Mouse (Mus musculus): ENCODE data around the gene Epha6.

The Epha6 gene

GRCm38 (mm10) chr16:60605061-60605831, at the start of gene Epha6:
Gene Epha6, minus strand, starts transcription at chr16:60605531.
- peak; percentile 9 for DNase-seq (ENCODE audit: low spot score)

DNA sequence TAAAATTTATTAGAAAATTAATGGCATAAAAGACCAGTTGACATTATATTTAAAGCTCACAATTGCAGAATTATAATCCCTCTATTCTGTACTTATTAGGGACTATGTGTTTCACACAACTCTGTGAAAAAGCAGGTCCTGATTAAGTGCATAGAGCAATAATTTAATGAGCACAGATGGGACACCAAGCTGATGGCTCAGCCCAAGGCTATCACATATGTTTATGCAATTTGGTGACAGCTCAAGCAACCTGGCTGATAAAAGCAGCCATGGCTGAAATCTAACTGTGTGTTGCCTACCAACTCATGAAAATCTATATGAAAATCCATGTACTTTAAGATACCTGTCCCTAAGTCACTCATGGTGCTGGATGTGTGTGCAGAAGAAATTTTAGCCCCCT, 46.4 kb upstream of the Epha6 start:
- DNase-seq (ENCODE audit: low spot score) = no peak

DNA sequence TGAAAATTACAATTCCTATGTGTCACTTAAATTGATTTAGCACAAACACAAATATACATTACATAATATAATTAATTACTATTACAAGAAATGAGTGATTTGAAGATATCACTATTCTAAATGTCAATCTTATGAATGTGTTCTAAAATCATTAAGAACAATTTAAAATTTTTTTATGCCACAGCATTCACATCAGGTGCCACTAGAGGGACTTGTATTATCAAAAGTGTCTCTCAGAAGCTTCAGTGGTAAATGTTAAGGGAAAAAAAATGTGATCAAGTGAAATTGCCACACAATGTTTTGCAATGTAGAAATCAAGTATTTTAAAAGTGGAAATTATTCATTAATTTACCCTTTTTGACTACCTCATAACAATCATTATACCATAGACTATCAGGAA, 22.8 kb upstream of the Epha6 start:
- no peak for DNase-seq (ENCODE audit: low spot score)

- DNase-seq (ENCODE audit: low spot score) = peak; percentile 18
Observed at GRCm38 (mm10) chr16:60605832-60606583, 677 bp upstream of the Epha6 start.

- no peak for DNase-seq (ENCODE audit: low spot score)
Observed at GRCm38 (mm10) chr16:60604613-60605012, 718 bp downstream of the Epha6 start.

DNA sequence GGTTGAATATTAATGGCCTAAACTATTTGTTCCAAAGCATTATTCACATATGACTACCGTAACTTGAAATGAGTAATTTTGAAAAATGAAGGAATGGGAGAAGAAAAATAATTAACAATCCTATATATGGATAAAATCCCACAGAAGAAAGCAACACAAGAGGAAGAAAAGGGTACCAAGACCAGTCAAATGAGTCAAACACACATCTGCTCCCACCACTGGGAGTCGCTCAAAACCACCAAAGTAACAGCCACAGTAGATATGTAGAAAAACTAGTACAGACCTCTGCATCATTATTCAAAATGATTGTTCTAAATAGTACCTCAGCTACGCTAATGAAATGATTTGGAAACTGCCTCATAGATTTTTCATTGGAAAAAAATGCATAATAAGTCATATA, 20.0 kb downstream of the Epha6 start:
- no peak for DNase-seq (ENCODE audit: low spot score)

GRCm38 (mm10) chr16:60584695-60585094, 20.6 kb downstream of the Epha6 start:
- no peak for DNase-seq (ENCODE audit: low spot score)

DNA sequence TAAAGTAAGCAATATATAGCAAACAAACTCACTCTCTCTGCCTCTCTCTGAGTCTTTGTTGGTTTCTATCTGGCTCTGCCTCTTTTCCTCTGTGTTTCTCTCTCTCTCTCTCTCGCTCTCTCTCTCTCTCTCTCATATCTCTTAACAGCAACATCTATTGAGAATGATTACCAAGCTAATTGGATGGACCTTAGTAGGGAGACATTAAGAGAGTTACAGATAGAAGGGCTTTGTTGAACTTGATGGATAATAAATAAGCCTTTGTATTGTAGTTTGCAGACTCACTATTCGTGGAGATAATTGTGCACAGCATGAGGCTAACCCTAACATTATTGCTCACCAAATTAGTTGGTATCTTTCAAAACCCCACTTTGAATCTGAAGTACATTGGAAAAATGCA, 34.8 kb downstream of the Epha6 start:
- DNase-seq (ENCODE audit: low spot score) = no peak

DNA sequence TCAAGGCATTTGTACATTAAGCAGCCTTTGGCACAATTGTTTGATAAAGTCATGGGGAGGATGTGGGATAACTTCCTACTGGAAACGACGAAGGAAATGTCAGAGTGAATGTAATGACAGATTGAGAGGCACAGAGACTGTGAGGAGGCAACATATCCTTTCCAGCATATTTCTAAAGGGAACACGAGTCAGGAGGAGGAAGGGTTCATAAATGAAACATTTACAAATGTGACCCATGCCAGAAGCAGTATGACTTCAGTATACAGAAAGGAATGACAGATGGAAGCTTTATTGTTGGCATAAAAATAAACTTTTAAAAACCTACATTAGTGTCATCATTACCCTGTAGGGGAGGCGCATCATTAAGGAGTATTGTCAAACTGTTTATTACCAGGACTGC, 60.9 kb downstream of the Epha6 start:
- no peak for DNase-seq (ENCODE audit: low spot score)

GRCm38 (mm10) chr16:60538233-60538632, 67.1 kb downstream of the Epha6 start:
- DNase-seq (ENCODE audit: low spot score) = no peak

DNA sequence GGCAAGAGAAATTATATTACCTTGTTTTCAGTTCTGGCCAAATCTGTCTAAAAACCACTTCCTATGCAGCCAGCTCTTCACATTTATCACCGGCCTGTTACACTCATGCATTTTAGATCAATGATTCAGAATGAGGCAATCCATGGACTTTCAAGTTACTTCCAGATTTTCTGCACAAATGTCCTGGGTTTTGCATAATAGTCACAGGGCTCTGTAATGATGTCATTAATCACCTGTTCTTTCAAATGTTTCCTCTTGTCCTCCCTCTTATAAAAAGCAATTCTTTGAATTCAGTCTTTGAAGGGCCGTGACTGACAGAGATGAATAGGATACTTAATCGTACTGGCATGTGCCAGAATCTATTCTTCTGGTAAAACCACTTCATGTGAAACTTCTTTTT, 95.6 kb downstream of the Epha6 start:
- DNase-seq (ENCODE audit: low spot score) = no peak

DNA sequence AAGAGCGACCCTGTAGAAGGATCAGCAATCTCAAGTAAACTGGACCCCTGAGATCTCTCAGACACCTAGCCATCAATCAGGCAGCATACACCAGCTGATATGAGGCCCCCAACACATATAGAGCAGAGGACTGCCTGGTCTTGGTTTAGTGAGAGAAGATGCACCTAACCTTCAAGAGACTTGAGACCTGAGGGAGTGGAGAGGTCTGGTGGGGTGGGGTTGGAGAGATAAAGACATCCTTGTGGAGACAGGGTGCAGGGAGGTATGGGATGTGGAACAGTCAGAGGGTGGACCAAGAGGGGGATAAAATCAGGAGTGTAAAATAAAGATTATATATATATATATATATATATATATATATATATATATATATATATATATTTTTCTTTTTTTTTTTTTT, 105.8 kb downstream of the Epha6 start:
- no peak for DNase-seq (ENCODE audit: low spot score)

DNA sequence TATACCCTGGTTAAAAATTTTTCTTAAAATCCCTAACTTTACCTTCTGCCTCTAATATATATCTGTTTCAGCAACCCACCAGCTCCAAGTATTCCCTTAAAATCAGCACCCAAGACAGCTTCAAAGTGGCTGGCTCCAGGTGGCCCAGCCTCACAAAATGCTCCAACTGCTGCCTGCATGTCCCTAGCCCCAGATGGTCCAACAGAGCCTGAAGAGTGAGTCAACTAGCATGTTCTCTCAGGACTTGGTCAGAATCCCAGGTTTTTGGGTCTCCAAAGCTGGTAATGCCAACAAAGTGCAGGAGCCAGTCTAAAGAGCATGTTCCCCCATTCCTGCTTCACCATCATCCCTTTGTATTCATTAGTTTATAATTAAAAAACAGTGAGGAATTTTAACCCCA, 129.6 kb downstream of the Epha6 start:
- no peak for DNase-seq (ENCODE audit: low spot score)

- DNase-seq (ENCODE audit: low spot score) = no peak
Observed at GRCm38 (mm10) chr16:60468200-60468785, 137.0 kb downstream of the Epha6 start.

GRCm38 (mm10) chr16:60435283-60435682, 170.0 kb downstream of the Epha6 start:
- DNase-seq (ENCODE audit: low spot score) = no peak

DNA sequence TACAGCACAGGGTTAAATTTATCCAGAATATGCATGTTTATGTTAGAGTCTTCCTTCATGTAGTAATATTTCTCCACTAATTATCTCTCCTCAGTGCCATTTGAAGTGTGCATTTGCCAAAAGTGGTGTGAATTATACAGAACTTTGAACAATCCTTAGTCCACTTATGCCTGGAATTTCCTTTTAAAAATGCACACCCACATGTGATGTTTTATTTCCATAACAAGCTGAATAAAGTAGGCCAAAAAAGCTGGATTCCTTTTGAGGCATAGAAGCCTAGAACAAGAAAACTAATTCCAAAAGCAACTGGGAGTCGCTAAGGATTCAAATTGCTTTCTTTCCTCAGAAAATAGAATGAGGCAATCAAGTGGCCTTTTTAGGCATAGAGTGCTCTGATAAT, 171.1 kb downstream of the Epha6 start:
- no peak for DNase-seq (ENCODE audit: low spot score)

GRCm38 (mm10) chr16:60395306-60395705, 210.0 kb downstream of the Epha6 start:
- DNase-seq (ENCODE audit: low spot score) = no peak

- DNase-seq (ENCODE audit: low spot score) = no peak
Observed at GRCm38 (mm10) chr16:60392961-60393360, 212.4 kb downstream of the Epha6 start.

DNA sequence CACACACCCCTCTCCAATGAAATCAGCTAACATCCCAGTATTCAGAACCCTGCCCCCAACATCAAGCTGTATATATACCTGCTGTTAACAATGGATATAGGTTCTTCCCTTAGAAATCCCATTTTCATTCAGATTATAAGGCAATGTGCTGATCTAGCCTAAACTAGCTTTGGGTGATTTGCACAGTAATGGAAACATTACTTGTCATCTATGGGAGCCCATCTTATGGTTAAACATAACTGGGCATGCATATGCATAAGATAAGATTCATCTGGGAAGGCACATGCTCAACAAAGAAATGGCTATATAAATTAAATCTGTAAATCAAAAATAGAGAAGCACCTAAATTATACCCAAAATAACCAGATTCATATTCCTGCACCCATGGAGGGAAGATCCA, 230.2 kb downstream of the Epha6 start:
- no peak for DNase-seq (ENCODE audit: low spot score)

- DNase-seq (ENCODE audit: low spot score) = no peak
Observed at GRCm38 (mm10) chr16:60283963-60284362, 321.4 kb downstream of the Epha6 start.

GRCm38 (mm10) chr16:60274109-60274508, 331.2 kb downstream of the Epha6 start:
- no peak for DNase-seq (ENCODE audit: low spot score)

DNA sequence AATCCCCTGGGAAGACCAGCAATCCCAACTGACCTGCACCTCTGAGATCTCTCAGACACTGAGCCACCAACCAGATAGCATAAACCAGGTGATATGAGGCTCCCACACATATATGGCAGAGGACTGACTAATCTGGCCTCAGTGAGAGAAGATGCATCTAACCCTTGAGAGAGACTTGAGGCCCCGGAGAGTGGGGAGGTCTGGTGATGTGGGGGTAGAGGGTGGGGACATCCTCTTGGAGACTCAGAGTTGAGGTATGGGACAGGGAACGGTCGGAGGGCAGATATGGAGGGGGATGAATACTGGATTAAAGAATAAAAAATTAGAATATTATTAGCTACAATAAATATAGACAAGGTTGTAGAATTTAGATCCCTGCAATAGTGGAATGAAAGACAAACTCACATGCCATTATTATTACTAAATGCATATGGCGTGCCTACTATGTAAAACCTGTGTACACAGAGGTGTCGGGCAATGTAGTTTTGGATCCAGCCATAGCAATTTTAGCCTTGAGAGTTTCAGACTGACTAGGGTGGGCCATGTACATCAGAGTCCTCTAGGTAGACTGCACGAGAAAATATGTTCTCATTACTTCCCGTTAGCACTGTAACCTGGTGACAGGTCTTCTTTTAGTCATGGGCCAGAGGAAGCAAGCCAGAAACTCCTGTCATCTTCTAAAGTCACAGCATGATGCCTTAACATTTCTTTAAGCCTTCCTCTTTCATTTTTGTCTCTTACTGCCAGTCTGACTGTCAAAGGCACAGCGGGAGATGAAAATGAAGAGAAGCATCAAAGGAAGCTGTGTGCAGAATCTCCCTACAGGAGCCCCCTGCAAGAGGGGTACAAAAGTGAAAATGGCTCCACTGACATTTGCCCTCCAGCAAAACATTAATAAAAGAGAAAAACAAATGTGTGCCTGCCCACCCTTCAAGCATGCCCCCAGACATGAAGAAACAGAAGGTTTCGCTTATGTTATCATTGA, 338.7 kb downstream of the Epha6 start:
- DNase-seq (ENCODE audit: low spot score) = no peak
